Mouse (Mus musculus): ENCODE data around the gene Opa1. TPM values are rescaled to one million over a fixed set of nuclear protein-coding genes. Genes with fewer than 3 reads are reported as not detected.

The Opa1 gene
- total RNA-seq (2021), result 85.9 and 87.9 TPM in 2 replicates
- long read RNA-seq, full-length matches to known transcripts, result 44 of 118 reads
- long read RNA-seq, partial matches to known transcripts, result 15 of 118 reads
- long read RNA-seq, other reads (novel, unspliced or antisense), result 59 of 118 reads

GRCm38 (mm10) chr16:29579167-29579786, at the start of gene Opa1:
TSS of gene Opa1 (plus strand) at chr16:29579334.
- DNase-seq, result peak; percentile 96

- DNase-seq, result peak; percentile 10
These were observed 45.5 kb upstream of the Opa1 start for GRCm38 (mm10) chr16:29533641-29534040.

GRCm38 (mm10) chr16:29535866-29536265, 43.3 kb upstream of the Opa1 start:
- no peak for DNase-seq

- no peak for DNase-seq
These were observed 42.5 kb upstream of the Opa1 start for GRCm38 (mm10) chr16:29536411-29537204.

GRCm38 (mm10) chr16:29539906-29540305, 39.2 kb upstream of the Opa1 start:
- DNase-seq, result no peak

GRCm38 (mm10) chr16:29541261-29541683, 37.9 kb upstream of the Opa1 start:
- no peak for DNase-seq

- peak; percentile 8 for DNase-seq
These were observed 34.3 kb upstream of the Opa1 start, which contains the start of gene Atp13a4 for GRCm38 (mm10) chr16:29544829-29545228. TSS of gene Atp13a4 (minus strand) at chr16:29544864.

GRCm38 (mm10) chr16:29559667-29560066, 19.5 kb upstream of the Opa1 start:
- no peak for DNase-seq

- no peak for DNase-seq
These were observed 18.7 kb upstream of the Opa1 start for GRCm38 (mm10) chr16:29560454-29560853.

- no peak for DNase-seq
These were observed 18.3 kb upstream of the Opa1 start for GRCm38 (mm10) chr16:29560869-29561268.

GRCm38 (mm10) chr16:29574013-29574412, 5.1 kb upstream of the Opa1 start:
- DNase-seq, result no peak

GRCm38 (mm10) chr16:29575620-29576019, 3.5 kb upstream of the Opa1 start:
- DNase-seq, result peak; percentile 3

GRCm38 (mm10) chr16:29579787-29580176, 648 bp downstream of the Opa1 start:
- no peak for DNase-seq

- no peak for DNase-seq
These were observed 13.0 kb downstream of the Opa1 start for GRCm38 (mm10) chr16:29592171-29592570.

GRCm38 (mm10) chr16:29597122-29597521, 18.0 kb downstream of the Opa1 start:
- DNase-seq, result no peak

GRCm38 (mm10) chr16:29605546-29605945, 26.4 kb downstream of the Opa1 start:
- DNase-seq, result no peak

- DNase-seq, result no peak
These were observed 28.0 kb downstream of the Opa1 start for GRCm38 (mm10) chr16:29607131-29607530.

GRCm38 (mm10) chr16:29614762-29615161, 35.6 kb downstream of the Opa1 start:
- no peak for DNase-seq

- DNase-seq, result no peak
These were observed 49.9 kb downstream of the Opa1 start for GRCm38 (mm10) chr16:29629053-29629452.

GRCm38 (mm10) chr16:29635780-29636179, 56.6 kb downstream of the Opa1 start:
- no peak for DNase-seq

- no peak for DNase-seq
These were observed 63.2 kb downstream of the Opa1 start for GRCm38 (mm10) chr16:29642376-29642775.

- DNase-seq, result no peak
These were observed 65.7 kb downstream of the Opa1 start for GRCm38 (mm10) chr16:29644871-29645270.

GRCm38 (mm10) chr16:29646202-29646601, 67.1 kb downstream of the Opa1 start:
- no peak for DNase-seq

All from adrenal gland, postnatal 25 days (tissue).